Mouse (Mus musculus): ENCODE measurements around the gene Car6. TPM values are rescaled to one million over a fixed set of nuclear protein-coding genes. Genes with fewer than 3 reads are reported as not detected.

Gene Car6
- total and polyA plus RNA-seq, 2 experiments from 2014 or later, result not detected

GRCm38 (mm10) chr4:150241708-150242107 lies 40.6 kb upstream of the Car6 start:
- TF ChIP-seq EP300 (IDR thresholded peaks at IDR 0.05; ENCODE audit: low read depth), result no peak
- no peak for TF ChIP-seq CTCF (IDR thresholded peaks at IDR 0.05; ENCODE audit: low read depth)
- no peak overlapping the region for H3K4me2 ChIP-seq (ENCODE audit: low read depth, low read length)
- no peaks in the 10 kb centered on the region for H3K27me3 ChIP-seq (ENCODE audit: control insufficient read depth, insufficient read depth, low read length)
- DNase-seq (ENCODE audit: low spot score) (no peak), ATAC-seq (ENCODE audit: insufficient read depth, low read depth) (no peak)
- peaks cover 30% of the 10 kb centered on the region for H3K4me1 ChIP-seq (ENCODE audit: control insufficient read depth, insufficient read depth)
- WGBS, result 51% methylated on average over 4 of the region's 4 CpGs
- no peaks in the 10 kb centered on the region for H3K9me3 ChIP-seq (replicated peaks; ENCODE audit: control insufficient read depth, low read length)
- H3K36me3 ChIP-seq (replicated peaks; ENCODE audit: control insufficient read depth, insufficient read depth, low read length), result peaks cover 70% of the 10 kb centered on the region
- no peak overlapping the region for H3K27ac ChIP-seq (ENCODE audit: low read depth)
- H3K9ac ChIP-seq (replicated peaks; ENCODE audit: low read depth, low read length), result no peak overlapping the region
- no peak overlapping the region for H3K4me3 ChIP-seq (ENCODE audit: low read depth, low read length)

GRCm38 (mm10) chr4:150240381-150240886 lies 39.3 kb upstream of the Car6 start:
- Histone ChIP-seq H3K4me2 (ENCODE audit: low read depth, low read length) (peak overlapping the region; percentile 30; the same call in 1 of the 2 replicates), H3K27ac (ENCODE audit: low read depth) (0 out of 2 replicates have a peak overlapping the region, but pooled peaks have one; percentile 28), H3K36me3 (replicated peaks; ENCODE audit: control insufficient read depth, insufficient read depth, low read length) (peaks cover 58% of the 10 kb centered on the region), H3K27me3 (ENCODE audit: control insufficient read depth, insufficient read depth, low read length) (no peaks in the 10 kb centered on the region), H3K4me1 (ENCODE audit: control insufficient read depth, insufficient read depth) (peaks cover 37% of the 10 kb centered on the region), H3K9ac (replicated peaks; ENCODE audit: low read depth, low read length) (no peak overlapping the region), H3K4me3 (ENCODE audit: low read depth, low read length) (peak overlapping the region; percentile 10; the same call in 1 of the 2 replicates), H3K9me3 (replicated peaks; ENCODE audit: control insufficient read depth, low read length) (no peaks in the 10 kb centered on the region)
- no peak for DNase-seq (ENCODE audit: low spot score)
- no peak for ATAC-seq (ENCODE audit: insufficient read depth, low read depth)
- no peak for TF ChIP-seq CTCF (IDR thresholded peaks at IDR 0.05; ENCODE audit: low read depth)
- no peak for TF ChIP-seq EP300 (IDR thresholded peaks at IDR 0.05; ENCODE audit: low read depth)
- WGBS, result 50% methylated on average over 1 of the region's 1 CpGs

GRCm38 (mm10) chr4:150239951-150240368 lies 38.8 kb upstream of the Car6 start:
- H3K4me2 ChIP-seq (ENCODE audit: low read depth, low read length), result peak overlapping the region; percentile 85
- peak overlapping the region; percentile 97 for H3K27ac ChIP-seq (ENCODE audit: low read depth)
- H3K36me3 ChIP-seq (replicated peaks; ENCODE audit: control insufficient read depth, insufficient read depth, low read length), result peaks cover 53% of the 10 kb centered on the region
- 10% methylated on average over 6 of the region's 6 CpGs for WGBS
- H3K4me3 ChIP-seq (ENCODE audit: low read depth, low read length), result peak overlapping the region; percentile 90
- no peaks in the 10 kb centered on the region for H3K9me3 ChIP-seq (replicated peaks; ENCODE audit: control insufficient read depth, low read length)
- ATAC-seq (ENCODE audit: insufficient read depth, low read depth), result no peak
- DNase-seq (ENCODE audit: low spot score), result peak; percentile 88
- TF ChIP-seq CTCF (IDR thresholded peaks at IDR 0.05; ENCODE audit: low read depth) (peak; percentile 99), EP300 (IDR thresholded peaks at IDR 0.05; ENCODE audit: low read depth) (no peak)
- no peaks in the 10 kb centered on the region for H3K27me3 ChIP-seq (ENCODE audit: control insufficient read depth, insufficient read depth, low read length)
- H3K9ac ChIP-seq (replicated peaks; ENCODE audit: low read depth, low read length), result 0 out of 2 replicates have a peak overlapping the region, but pooled peaks have one; percentile 13
- peaks cover 42% of the 10 kb centered on the region for H3K4me1 ChIP-seq (ENCODE audit: control insufficient read depth, insufficient read depth)

- Histone ChIP-seq H3K4me2 (ENCODE audit: low read depth, low read length) (peak overlapping the region; percentile 85), H3K27me3 (ENCODE audit: control insufficient read depth, insufficient read depth, low read length) (no peaks in the 10 kb centered on the region), H3K4me1 (ENCODE audit: control insufficient read depth, insufficient read depth) (peaks cover 45% of the 10 kb centered on the region), H3K9me3 (replicated peaks; ENCODE audit: control insufficient read depth, low read length) (no peaks in the 10 kb centered on the region), H3K27ac (ENCODE audit: low read depth) (peak overlapping the region; percentile 97), H3K4me3 (ENCODE audit: low read depth, low read length) (peak overlapping the region; percentile 90), H3K9ac (replicated peaks; ENCODE audit: low read depth, low read length) (peak overlapping the region; percentile 86; the same call in 1 of the 2 replicates), H3K36me3 (replicated peaks; ENCODE audit: control insufficient read depth, insufficient read depth, low read length) (peaks cover 48% of the 10 kb centered on the region)
- ATAC-seq (ENCODE audit: insufficient read depth, low read depth) (no peak), DNase-seq (ENCODE audit: low spot score) (no peak)
- WGBS, result 20% methylated on average over 6 of the region's 6 CpGs
- TF ChIP-seq CTCF (IDR thresholded peaks at IDR 0.05; ENCODE audit: low read depth) (no peak), EP300 (IDR thresholded peaks at IDR 0.05; ENCODE audit: low read depth) (no peak)
Observed at GRCm38 (mm10) chr4:150239503-150239902, 38.4 kb upstream of the Car6 start.

- Histone ChIP-seq H3K36me3 (replicated peaks; ENCODE audit: control insufficient read depth, insufficient read depth, low read length) (peaks cover 44% of the 10 kb centered on the region), H3K4me3 (ENCODE audit: low read depth, low read length) (peak overlapping the region; percentile 90), H3K27me3 (ENCODE audit: control insufficient read depth, insufficient read depth, low read length) (no peaks in the 10 kb centered on the region), H3K9ac (replicated peaks; ENCODE audit: low read depth, low read length) (peak overlapping the region; percentile 86; the same call in 1 of the 2 replicates), H3K27ac (ENCODE audit: low read depth) (peak overlapping the region; percentile 97; the same call in 1 of the 2 replicates), H3K4me1 (ENCODE audit: control insufficient read depth, insufficient read depth) (peaks cover 46% of the 10 kb centered on the region), H3K9me3 (replicated peaks; ENCODE audit: control insufficient read depth, low read length) (no peaks in the 10 kb centered on the region), H3K4me2 (ENCODE audit: low read depth, low read length) (peak overlapping the region; percentile 85)
- 25% methylated on average over 5 of the region's 5 CpGs for WGBS
- DNase-seq (ENCODE audit: low spot score), result no peak
- TF ChIP-seq CTCF (IDR thresholded peaks at IDR 0.05; ENCODE audit: low read depth) (no peak), EP300 (IDR thresholded peaks at IDR 0.05; ENCODE audit: low read depth) (no peak)
- no peak for ATAC-seq (ENCODE audit: insufficient read depth, low read depth)
Observed at GRCm38 (mm10) chr4:150239087-150239480, 38.0 kb upstream of the Car6 start.
